Mouse (Mus musculus) E14TG2a.4 (cell line): ENCODE results near the gene Itgb7.

Experiments
- CTCF ChIP-seq: conservative IDR thresholded peaks from 2 replicates; pipeline ENCODE4 v1.5.1; 2014; ENCODE audit warnings: low read length
- POU5F1 ChIP-seq: IDR thresholded peaks from 2 replicates; pipeline ENCODE4 v1.6.1; 2014; ENCODE audit warnings: low read length, borderline replicate concordance

GRCm38 (mm10) chr15:102233896-102234295 is 2.2 kb upstream of the Itgb7 start:
- TF ChIP-seq CTCF: no peak
- TF ChIP-seq POU5F1: no peak
